ENCODE assay signal across 27 mouse cellular contexts in genomic region chr14:117048951-117049350, GRCm38 (mm10).
"Had no signal": no experiment of that assay in that cellular context is flagged by ENCODE, and none has a peak within 500 bp of the region (broad histone marks: within the 10 kb centered on the region; RNA-seq: fewer than 3 reads in every experiment).

No protein-coding gene starts in this region.

- H3K27ac ChIP-seq: heart, adult 2 months; heart, embryonic 13.5 days; heart, embryonic 15.5 days; hindbrain, embryonic 13.5 days; hindbrain, embryonic 15.5 days; hindbrain, postnatal 0 days; intestine, embryonic 15.5 days; kidney, embryonic 15.5 days; kidney, postnatal 0 days; limb, embryonic 13.5 days; limb, embryonic 15.5 days; liver, embryonic 12.5 days; liver, embryonic 14.5 days had no signal

- H3K9me3 ChIP-seq: heart, embryonic 13.5 days; heart, embryonic 15.5 days; hindbrain, embryonic 13.5 days; hindbrain, embryonic 15.5 days; intestine, embryonic 15.5 days; kidney, embryonic 15.5 days; limb, embryonic 13.5 days; limb, embryonic 15.5 days; liver, embryonic 12.5 days had no signal

- H3K9ac ChIP-seq: heart, embryonic 13.5 days; heart, embryonic 15.5 days; hindbrain, embryonic 13.5 days; hindbrain, embryonic 15.5 days; intestine, embryonic 15.5 days; kidney, embryonic 15.5 days; limb, embryonic 13.5 days; limb, embryonic 15.5 days; liver, embryonic 12.5 days; liver, embryonic 14.5 days had no signal

- DNase-seq: gastrocnemius, postnatal 14 days; gastrocnemius, postnatal 36 days; heart, adult 11 months; heart, adult 2 months; heart, postnatal 36 days; kidney, adult 2 months; kidney, adult 9 months; kidney, postnatal 14 days; kidney, postnatal 36 days; layer of hippocampus, adult 9-11 months; layer of hippocampus, postnatal 36 days; left cerebral cortex, postnatal 4 days had no signal

- H3K4me3 ChIP-seq: heart, adult 2 months; heart, embryonic 13.5 days; heart, embryonic 15.5 days; hindbrain, embryonic 13.5 days; hindbrain, embryonic 15.5 days; intestine, embryonic 15.5 days; kidney, embryonic 15.5 days; limb, embryonic 13.5 days; limb, embryonic 15.5 days; liver, embryonic 12.5 days had no signal

- H3K36me3 ChIP-seq: heart, embryonic 13.5 days; heart, embryonic 15.5 days; hindbrain, embryonic 13.5 days; hindbrain, embryonic 15.5 days; intestine, embryonic 15.5 days; kidney, embryonic 15.5 days; limb, embryonic 13.5 days; limb, embryonic 15.5 days; liver, embryonic 12.5 days had no signal

- H3K4me2 ChIP-seq: heart, embryonic 11.5 days; heart, embryonic 13.5 days; heart, embryonic 15.5 days; hindbrain, embryonic 13.5 days; hindbrain, embryonic 15.5 days; intestine, embryonic 15.5 days; kidney, embryonic 15.5 days; limb, embryonic 13.5 days; limb, embryonic 15.5 days; liver, embryonic 12.5 days had no signal

- H3K27me3 ChIP-seq: heart, embryonic 13.5 days; heart, embryonic 15.5 days; hindbrain, embryonic 13.5 days; hindbrain, embryonic 15.5 days; intestine, embryonic 15.5 days; kidney, embryonic 15.5 days; limb, embryonic 13.5 days; limb, embryonic 15.5 days; liver, embryonic 12.5 days had no signal

- H3K4me1 ChIP-seq: heart, embryonic 13.5 days; heart, embryonic 15.5 days; hindbrain, embryonic 15.5 days; intestine, embryonic 15.5 days; limb, embryonic 15.5 days; liver, embryonic 12.5 days had no signal

- ATAC-seq: hindbrain, postnatal 0 days; inflammation-experienced regulatory T-cells, adult 6 months; intestine, embryonic 15.5 days; intestine, postnatal 0 days; liver, embryonic 12.5 days had no signal
